Mouse (Mus musculus) small intestine, adult 2 months (tissue): ENCODE measurements around the gene Abhd4.

Experiments used
- CTCF ChIP-seq: fragments of 200-500 bp; IDR thresholded peaks from 2 replicates; pipeline ENCODE4 v1.5.1; 2012; ENCODE audit warnings: low read depth, mild to moderate bottlenecking, control low read depth, inconsistent platforms, low read length, moderate library complexity, mixed read lengths; ENCODE audit not compliant: insufficient replicate concordance, insufficient read length; ENCODE audit errors: extremely low read depth
- POLR2A ChIP-seq: fragments of 200-500 bp; IDR thresholded peaks from 2 replicates; pipeline ENCODE4 v1.6.1; 2012; ENCODE audit warnings: low read depth, mild to moderate bottlenecking, control low read depth, inconsistent platforms, low read length, moderate library complexity

DNA sequence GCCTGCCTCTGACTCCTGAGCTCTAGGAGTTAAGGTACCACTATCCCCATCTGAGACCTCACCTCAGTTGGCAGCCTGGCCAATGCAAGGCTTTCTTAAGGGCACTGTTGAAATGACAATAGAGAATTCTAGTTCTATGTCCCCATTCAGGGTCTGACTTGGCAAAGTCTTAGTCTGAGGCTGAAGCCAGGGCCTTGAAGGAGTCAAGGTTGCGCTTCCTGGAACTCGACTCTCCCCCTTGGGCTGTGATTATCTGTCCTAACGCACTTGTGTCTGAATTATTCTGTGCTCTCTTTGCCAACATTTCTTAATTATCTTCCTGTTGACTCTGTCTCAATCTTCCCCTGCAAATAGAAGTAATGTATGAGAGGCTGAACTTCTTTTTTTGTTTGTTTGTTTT lies 46.7 kb downstream of the Abhd4 start:
- TF ChIP-seq POLR2A (no peak), CTCF (no peak)
